Mouse (Mus musculus) mature B cell (primary cell): Measurements from ENCODE around the gene Bloc1s5.
"Not testable (repeated sequence)": the region's sequence is repeated elsewhere in the genome, so short reads cannot be mapped to it uniquely, and the experiment has no call there.

ENCODE experiments used
- in situ Hi-C: fragments of 300-500 bp; cut with MboI; formaldehyde crosslinking; loops from 2 replicates; pipeline ENCODE4 v1.14.3; 2019

Gene Bloc1s5

GRCm38 (mm10) chr13:38618001-38618630 is 16.8 kb downstream of the Bloc1s5 start:
- in situ Hi-C loops = not testable (repeated sequence)

GRCm38 (mm10) chr13:38616887-38617286 is 18.0 kb downstream of the Bloc1s5 start:
- in situ Hi-C loops = no loop called here

- in situ Hi-C loops = no loop called here
These were observed 19.3 kb downstream of the Bloc1s5 start for GRCm38 (mm10) chr13:38615656-38616055.

GRCm38 (mm10) chr13:38614298-38614697 is 20.6 kb downstream of the Bloc1s5 start:
- in situ Hi-C loops = no loop called here

GRCm38 (mm10) chr13:38613583-38613982 is 21.3 kb downstream of the Bloc1s5 start:
- in situ Hi-C loops = no loop called here

- in situ Hi-C loops = no loop called here
These were observed 22.3 kb downstream of the Bloc1s5 start for GRCm38 (mm10) chr13:38612608-38613007.

GRCm38 (mm10) chr13:38612179-38612578 is 22.7 kb downstream of the Bloc1s5 start:
- in situ Hi-C loops = no loop called here

GRCm38 (mm10) chr13:38610336-38610735 is 24.6 kb downstream of the Bloc1s5 start:
- in situ Hi-C loops = no loop called here

- in situ Hi-C loops = no loop called here
These were observed 27.8 kb downstream of the Bloc1s5 start for GRCm38 (mm10) chr13:38607130-38607529.

- in situ Hi-C loops = no loop called here
These were observed 29.6 kb downstream of the Bloc1s5 start for GRCm38 (mm10) chr13:38605353-38605752.

GRCm38 (mm10) chr13:38602966-38603365 is 31.9 kb downstream of the Bloc1s5 start:
- in situ Hi-C loops = no loop called here

- in situ Hi-C loops = no loop called here
These were observed 32.6 kb downstream of the Bloc1s5 start for GRCm38 (mm10) chr13:38602243-38602832.

GRCm38 (mm10) chr13:38600811-38601210 is 34.1 kb downstream of the Bloc1s5 start:
- in situ Hi-C loops = no loop called here

GRCm38 (mm10) chr13:38597076-38597475 is 37.8 kb downstream of the Bloc1s5 start:
- in situ Hi-C loops = no loop called here

GRCm38 (mm10) chr13:38596461-38596860 is 38.4 kb downstream of the Bloc1s5 start:
- in situ Hi-C loops = no loop called here

- in situ Hi-C loops = no loop called here
These were observed 41.8 kb downstream of the Bloc1s5 start for GRCm38 (mm10) chr13:38593114-38593513.

GRCm38 (mm10) chr13:38587350-38587749 is 47.6 kb downstream of the Bloc1s5 start:
- in situ Hi-C loops = loop anchor here (10.0 kb wide), 1 partner anchor 243 kb away; the partner anchor contains the start of gene Bmp6

- in situ Hi-C loops = loop anchor here (10.0 kb wide), 1 partner anchor 242 kb away; the partner anchor contains the start of gene Bmp6
These were observed 48.5 kb downstream of the Bloc1s5 start for GRCm38 (mm10) chr13:38586451-38586850.

- in situ Hi-C loops = loop anchor here (10.0 kb wide), 1 partner anchor 238 kb away; the partner anchor contains the start of gene Bmp6
These were observed 52.1 kb downstream of the Bloc1s5 start for GRCm38 (mm10) chr13:38582768-38583167.

GRCm38 (mm10) chr13:38580601-38581457 is 54.1 kb downstream of the Bloc1s5 start:
- in situ Hi-C loops = loop anchor here (10.0 kb wide), 1 partner anchor 236 kb away; the partner anchor contains the start of gene Bmp6

GRCm38 (mm10) chr13:38579971-38580600 is 54.8 kb downstream of the Bloc1s5 start:
- in situ Hi-C loops = loop anchor here (10.0 kb wide), 1 partner anchor 235 kb away; the partner anchor contains the start of gene Bmp6

- in situ Hi-C loops = no loop called here
These were observed 60.2 kb downstream of the Bloc1s5 start for GRCm38 (mm10) chr13:38574668-38575067.
